Mouse (Mus musculus) midbrain, embryonic 15.5 days (tissue): Measurements from ENCODE around the gene Smad5. TPM values are rescaled to one million over a fixed set of nuclear protein-coding genes. Genes with fewer than 3 reads are reported as not detected.

ENCODE experiments used
- ATAC-seq: fragments of 200-750 bp; cut with Nextera tagmentation; replicated peaks from 2 replicates; pipeline ENCODE4 v1.8.0; 2017; ENCODE audit warnings: moderate TSS enrichment
- H3K27ac ChIP-seq: fragments of 300-500 bp; sonication (generic); 2 replicates; pipeline ENCODE4 v1.5.1; 2015; ENCODE audit warnings: mild to moderate bottlenecking, inconsistent platforms
- H3K27me3 ChIP-seq: fragments of 300-500 bp; sonication (generic); replicated peaks from 2 replicates; pipeline ENCODE4 v1.6.1; 2015; ENCODE audit warnings: inconsistent platforms
- H3K36me3 ChIP-seq: fragments of 300-500 bp; sonication (generic); replicated peaks from 2 replicates; pipeline ENCODE4 v1.6.1; 2015; ENCODE audit warnings: inconsistent platforms
- H3K4me1 ChIP-seq: fragments of 300-500 bp; sonication (generic); 2 replicates; pipeline ENCODE4 v1.6.1; 2015; ENCODE audit warnings: inconsistent platforms
- H3K4me2 ChIP-seq: fragments of 300-500 bp; sonication (generic); 2 replicates; pipeline ENCODE4 v1.6.1; 2015; ENCODE audit warnings: inconsistent platforms, mild to moderate bottlenecking, moderate library complexity
- H3K4me3 ChIP-seq: fragments of 300-500 bp; sonication (generic); 2 replicates; pipeline ENCODE4 v1.5.1; 2015; ENCODE audit warnings: mild to moderate bottlenecking, inconsistent platforms
- H3K9ac ChIP-seq: fragments of 300-500 bp; sonication (generic); 2 replicates; pipeline ENCODE4 v1.6.1; 2015; ENCODE audit warnings: mild to moderate bottlenecking, inconsistent platforms
- H3K9me3 ChIP-seq: fragments of 300-500 bp; sonication (generic); 2 replicates; pipeline ENCODE4 v1.6.1; 2016; ENCODE audit warnings: inconsistent platforms
- WGBS: fragments of 180-500 bp; shearing (Covaris S2); methylation state at CpG from one replicate; pipeline ENCODE4 v1.1.7; 2015; ENCODE audit warnings: mixed read lengths; 5-methylcytosine and 5-hydroxymethylcytosine counted together
- polyA plus RNA-seq: library from polyadenylated mRNA; unstranded; fragments of >200 nt; fragmentation: Nextera tagmentation; extraction: Ambion mirVana; gene quantifications from 2 replicates; pipeline ENCODE4 v1.2.1, GENCODE M21; 2015

The Smad5 gene
- polyA plus RNA-seq, 1 experiment from 2014 or later = 21.2 TPM

DNA sequence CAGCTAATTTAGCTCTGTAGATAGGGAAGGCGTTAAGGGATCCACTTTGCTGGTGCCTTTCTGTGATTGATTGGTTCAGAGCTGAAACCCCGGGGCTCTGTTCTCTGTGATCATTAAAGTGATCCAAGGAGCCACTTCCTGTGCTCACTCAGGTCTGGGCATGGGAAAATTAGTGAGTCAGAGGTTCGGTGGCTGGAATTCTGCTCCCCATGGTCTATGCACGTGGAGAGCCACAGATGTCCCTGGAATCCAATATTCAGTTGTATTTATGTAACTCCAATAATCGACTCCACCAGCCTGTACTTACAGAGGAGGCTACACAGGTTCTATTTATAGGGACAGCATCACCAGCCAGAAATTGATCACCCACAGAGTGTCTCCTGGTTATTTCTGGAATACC lies 63.4 kb downstream of the Smad5 start:
- 52% methylated on average over 5 of the region's 5 CpGs for WGBS
- Histone ChIP-seq H3K4me1 (peaks cover 44% of the 10 kb centered on the region), H3K9me3 (no peaks in the 10 kb centered on the region), H3K27ac (no peak overlapping the region), H3K9ac (no peak overlapping the region), H3K36me3 (no peaks in the 10 kb centered on the region), H3K4me3 (no peak overlapping the region), H3K4me2 (no peak overlapping the region), H3K27me3 (0 out of 2 replicates have a peak, but pooled peaks cover 3% of the 10 kb centered on the region)
- ATAC-seq = no peak

DNA sequence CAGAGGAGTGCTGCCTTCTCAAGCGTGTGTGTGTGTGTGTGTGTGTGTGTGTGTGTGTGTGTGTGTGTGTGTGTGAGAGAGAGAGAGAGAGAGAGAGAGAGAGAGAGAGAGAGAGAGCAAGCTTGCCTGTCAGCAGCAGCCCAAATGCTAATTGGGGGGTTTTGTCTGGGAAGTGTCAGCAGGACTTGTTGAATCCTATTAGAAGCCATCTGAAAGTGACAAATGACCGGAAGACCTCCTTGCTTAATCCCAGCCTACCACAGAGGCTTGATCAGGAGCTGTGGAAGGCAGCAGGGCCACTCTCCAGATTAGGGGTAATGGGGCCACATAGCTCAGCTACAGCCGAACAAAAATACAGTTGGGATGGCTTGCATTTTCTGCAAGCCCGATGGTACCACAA lies 66.6 kb downstream of the Smad5 start:
- peaks cover 44% of the 10 kb centered on the region for H3K4me1 ChIP-seq
- H3K9me3 ChIP-seq = no peaks in the 10 kb centered on the region
- H3K36me3 ChIP-seq = no peaks in the 10 kb centered on the region
- H3K27ac ChIP-seq = no peak overlapping the region
- H3K4me3 ChIP-seq = no peak overlapping the region
- H3K27me3 ChIP-seq = 0 out of 2 replicates have a peak, but pooled peaks cover 3% of the 10 kb centered on the region
- 22% methylated on average over 4 of the region's 4 CpGs for WGBS
- ATAC-seq = no peak
- H3K9ac ChIP-seq = no peak overlapping the region
- H3K4me2 ChIP-seq = no peak overlapping the region

DNA sequence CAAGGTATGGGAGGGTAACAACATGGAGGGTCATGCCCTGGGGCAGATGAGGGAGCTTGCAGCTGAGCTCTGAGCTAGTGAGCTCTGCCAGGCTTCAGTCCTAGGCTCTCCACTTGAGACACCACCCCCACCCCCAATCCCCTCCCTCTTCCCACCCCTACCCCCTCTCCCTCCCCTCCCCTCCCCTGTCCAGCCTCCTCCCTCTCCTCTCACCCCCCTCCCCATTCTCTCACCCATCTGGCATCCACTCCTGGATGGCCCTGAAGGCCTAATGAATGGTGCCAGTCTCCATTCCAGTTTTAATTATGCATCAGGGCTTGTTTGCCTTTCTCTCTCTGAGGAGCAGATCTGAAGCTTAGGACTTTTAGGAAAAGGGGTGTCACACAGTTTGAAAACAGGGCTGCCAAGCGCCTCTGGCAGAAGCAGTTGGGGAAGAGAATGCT lies 67.3 kb downstream of the Smad5 start:
- no peak; the same call in 1 of the 2 replicates for ATAC-seq
- peak overlapping the region; percentile 62; the same call in 1 of the 2 replicates for H3K27ac ChIP-seq
- H3K4me3 ChIP-seq = no peak overlapping the region
- 0 out of 2 replicates have a peak, but pooled peaks cover 3% of the 10 kb centered on the region for H3K27me3 ChIP-seq
- peaks cover 50% of the 10 kb centered on the region for H3K4me1 ChIP-seq
- H3K9me3 ChIP-seq = no peaks in the 10 kb centered on the region
- no peak overlapping the region for H3K4me2 ChIP-seq
- WGBS = 37% methylated on average over 1 of the region's 1 CpGs
- H3K9ac ChIP-seq = no peak overlapping the region
- no peaks in the 10 kb centered on the region for H3K36me3 ChIP-seq

DNA sequence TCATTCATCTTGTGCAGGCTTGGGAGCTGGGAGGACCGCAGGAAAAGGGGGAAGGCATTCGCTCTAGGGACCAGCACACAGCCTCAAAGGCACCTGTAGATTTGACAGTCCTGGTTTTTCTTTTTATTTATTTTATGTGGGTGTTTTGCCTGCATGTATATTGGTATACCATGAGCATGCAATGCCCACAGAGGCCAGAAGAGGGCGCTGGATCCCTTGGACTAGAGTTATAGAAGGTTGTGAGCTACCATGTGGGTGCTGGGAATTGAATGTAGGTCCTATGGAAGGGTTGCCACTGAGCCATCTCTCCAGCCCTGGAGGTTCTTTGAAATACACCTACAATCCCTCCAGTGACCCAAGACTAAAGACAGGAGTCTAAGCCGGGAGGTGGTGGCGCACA lies 68.0 kb downstream of the Smad5 start:
- no peak overlapping the region for H3K4me2 ChIP-seq
- no peaks in the 10 kb centered on the region for H3K9me3 ChIP-seq
- H3K27me3 ChIP-seq = 0 out of 2 replicates have a peak, but pooled peaks cover 3% of the 10 kb centered on the region
- H3K27ac ChIP-seq = peak overlapping the region; percentile 62; the same call in 1 of the 2 replicates
- no peaks in the 10 kb centered on the region for H3K36me3 ChIP-seq
- WGBS = 64% methylated on average over 5 of the region's 5 CpGs
- peaks cover 46% of the 10 kb centered on the region for H3K4me1 ChIP-seq
- ATAC-seq = no peak
- H3K4me3 ChIP-seq = no peak overlapping the region
- no peak overlapping the region for H3K9ac ChIP-seq

DNA sequence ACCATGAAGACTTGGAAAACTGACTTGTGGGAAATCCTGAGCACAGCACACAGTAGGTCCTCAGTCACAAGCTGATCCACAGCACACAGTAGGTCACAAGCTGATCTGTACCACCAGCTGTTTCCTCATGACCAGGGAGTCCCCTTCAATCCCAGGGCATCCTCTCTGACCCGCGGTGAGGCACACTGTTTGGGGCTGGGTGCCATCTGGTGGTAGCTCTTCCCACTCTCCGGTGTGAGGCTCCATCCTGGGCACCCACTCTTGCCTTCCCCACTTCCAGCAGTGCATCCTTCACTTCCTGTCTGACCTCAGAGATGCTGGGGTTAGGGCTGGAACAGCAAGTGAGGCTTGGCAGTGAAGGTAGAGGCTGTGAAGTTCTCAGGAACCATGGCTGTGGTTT lies 69.8 kb downstream of the Smad5 start:
- Histone ChIP-seq H3K9ac (no peak overlapping the region), H3K4me3 (no peak overlapping the region), H3K27me3 (no peaks in the 10 kb centered on the region), H3K27ac (no peak overlapping the region), H3K4me1 (peaks cover 41% of the 10 kb centered on the region), H3K9me3 (no peaks in the 10 kb centered on the region), H3K4me2 (no peak overlapping the region), H3K36me3 (no peaks in the 10 kb centered on the region)
- no peak for ATAC-seq
- 51% methylated on average over 3 of the region's 3 CpGs for WGBS

DNA sequence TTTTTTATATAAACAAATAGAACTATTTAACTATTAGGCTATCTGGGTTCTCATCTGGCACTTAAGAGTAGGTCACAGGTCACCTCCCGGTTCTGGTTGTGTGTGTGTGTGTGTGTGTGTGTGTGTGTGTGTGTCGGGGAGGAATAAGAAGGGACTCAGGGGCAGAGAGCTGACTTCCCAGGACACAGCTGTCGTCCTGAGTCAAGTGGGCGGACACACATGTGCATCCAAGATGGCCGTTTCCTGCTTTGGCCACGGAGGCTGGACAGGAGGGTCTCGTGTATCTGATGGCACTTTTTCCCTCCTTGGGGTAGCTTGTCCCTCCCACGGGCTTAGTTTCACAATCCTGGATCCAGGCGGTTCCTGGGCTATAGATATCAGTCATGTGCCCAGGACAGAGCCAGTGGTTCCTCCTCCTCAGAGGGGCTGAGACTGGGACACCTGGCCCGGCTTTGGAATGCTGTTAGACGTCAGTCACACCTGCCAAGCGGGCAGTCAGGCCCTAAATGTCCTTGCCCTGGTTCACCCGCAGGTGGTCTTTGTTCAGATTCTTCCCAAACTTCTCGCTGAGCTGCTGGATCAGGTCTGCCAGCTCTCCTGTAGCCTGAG lies 70.6 kb downstream of the Smad5 start:
- ATAC-seq = no peak
- Histone ChIP-seq H3K27me3 (no peaks in the 10 kb centered on the region), H3K9me3 (no peaks in the 10 kb centered on the region), H3K36me3 (no peaks in the 10 kb centered on the region), H3K4me1 (peaks cover 41% of the 10 kb centered on the region), H3K4me2 (no peak overlapping the region), H3K27ac (peak overlapping the region; percentile 84), H3K4me3 (no peak overlapping the region), H3K9ac (no peak overlapping the region)
- 59% methylated on average over 14 of the region's 14 CpGs for WGBS

DNA sequence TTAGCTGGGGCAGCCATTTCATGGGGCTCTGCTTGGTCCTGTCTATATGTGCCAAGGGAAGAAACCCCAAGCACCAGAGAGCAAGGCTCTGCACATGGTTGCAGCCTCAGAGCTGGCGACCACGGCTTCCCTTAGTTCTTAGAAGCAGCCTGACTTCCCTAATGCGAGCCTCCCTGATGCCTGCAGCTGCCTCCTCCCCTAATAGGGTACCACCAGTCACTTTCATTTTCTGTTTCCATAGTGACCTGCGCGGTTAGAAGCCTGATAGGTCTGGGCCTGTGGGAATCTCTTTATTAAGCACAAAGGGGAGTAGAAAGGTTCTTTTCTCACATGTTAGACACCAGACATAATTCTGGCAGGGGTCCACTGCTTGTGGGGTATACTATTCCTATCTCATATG lies 71.5 kb downstream of the Smad5 start:
- 6% methylated on average over 5 of the region's 5 CpGs for whole genome bisulfite sequencing
- Histone ChIP-seq H3K4me2 (peak overlapping the region; percentile 13), H3K4me1 (peaks cover 36% of the 10 kb centered on the region), H3K4me3 (no peak overlapping the region), H3K27me3 (no peaks in the 10 kb centered on the region), H3K9me3 (no peaks in the 10 kb centered on the region), H3K27ac (peak overlapping the region; percentile 84), H3K36me3 (no peaks in the 10 kb centered on the region), H3K9ac (peak overlapping the region; percentile 31; the same call in 1 of the 2 replicates)
- ATAC-seq = peak; percentile 86

DNA sequence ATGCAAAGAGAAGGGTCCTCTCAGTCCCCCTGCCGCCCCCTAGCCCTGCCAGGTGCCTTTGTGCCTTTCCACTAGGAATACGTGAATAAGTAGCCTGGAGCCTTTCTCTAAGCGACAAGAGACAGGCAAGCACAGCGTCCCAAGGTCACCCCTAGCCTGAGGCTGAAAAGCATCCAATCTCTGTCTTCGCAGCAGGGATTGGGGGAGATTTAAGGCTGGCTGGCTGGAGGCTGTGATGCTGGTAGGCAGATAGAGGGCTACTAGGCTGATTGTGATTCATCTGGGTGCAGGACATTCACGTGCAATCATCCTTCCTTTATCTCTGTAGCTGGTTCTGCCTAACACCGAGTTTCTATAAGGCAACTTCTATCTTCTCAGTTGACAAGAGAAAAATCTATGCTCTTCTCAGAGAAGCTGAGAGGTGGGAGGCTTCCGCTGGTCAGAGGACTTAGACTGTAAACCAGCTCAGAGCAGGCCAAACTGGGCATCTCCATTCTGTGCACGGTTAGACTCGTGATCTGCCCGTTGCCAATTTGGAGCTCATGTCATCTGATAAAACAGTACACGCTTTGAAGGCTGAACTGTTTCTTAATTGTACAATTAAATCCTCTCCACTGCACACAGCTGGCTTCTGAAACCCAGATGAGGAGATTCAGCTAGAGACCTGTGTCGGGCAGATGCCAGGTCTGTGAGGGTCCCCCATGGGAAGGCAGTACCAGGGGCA lies 78.1 kb downstream of the Smad5 start:
- Histone ChIP-seq H3K4me2 (no peak overlapping the region), H3K9ac (no peak overlapping the region), H3K9me3 (0 out of 2 replicates have a peak, but pooled peaks cover 8% of the 10 kb centered on the region), H3K4me3 (no peak overlapping the region), H3K27ac (peak overlapping the region; percentile 69), H3K27me3 (no peaks in the 10 kb centered on the region), H3K36me3 (no peaks in the 10 kb centered on the region), H3K4me1 (peaks cover 27% of the 10 kb centered on the region)
- 37% methylated on average over 13 of the region's 13 CpGs for WGBS
- peak; percentile 48; the same call in 1 of the 2 replicates for ATAC-seq

DNA sequence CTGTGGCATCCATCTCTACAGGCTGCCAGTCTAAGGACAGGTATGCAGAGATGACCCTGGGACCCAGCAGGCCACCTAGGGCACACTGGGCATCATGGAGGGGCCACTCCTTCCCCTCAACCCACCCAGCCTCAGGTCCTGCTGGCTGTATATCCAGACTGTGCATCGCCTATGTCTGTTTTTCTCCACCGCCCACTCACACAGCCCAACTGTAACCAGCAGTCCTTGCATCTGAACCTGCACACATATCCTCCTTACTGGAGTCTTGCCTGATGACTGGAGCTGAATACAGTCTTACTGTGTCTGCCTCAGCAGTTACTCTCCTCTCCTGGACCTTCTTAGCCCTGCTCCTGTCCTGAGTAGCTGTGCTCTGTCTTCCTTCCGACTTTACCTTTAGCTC lies 78.9 kb downstream of the Smad5 start:
- 92% methylated on average over 3 of the region's 3 CpGs for WGBS
- Histone ChIP-seq H3K27ac (peak overlapping the region; percentile 69), H3K4me3 (no peak overlapping the region), H3K36me3 (no peaks in the 10 kb centered on the region), H3K4me1 (peaks cover 27% of the 10 kb centered on the region), H3K9me3 (0 out of 2 replicates have a peak, but pooled peaks cover 8% of the 10 kb centered on the region), H3K27me3 (no peaks in the 10 kb centered on the region), H3K9ac (no peak overlapping the region), H3K4me2 (no peak overlapping the region)
- ATAC-seq = 0 out of 2 replicates have a peak, but pooled peaks have one; percentile 3

DNA sequence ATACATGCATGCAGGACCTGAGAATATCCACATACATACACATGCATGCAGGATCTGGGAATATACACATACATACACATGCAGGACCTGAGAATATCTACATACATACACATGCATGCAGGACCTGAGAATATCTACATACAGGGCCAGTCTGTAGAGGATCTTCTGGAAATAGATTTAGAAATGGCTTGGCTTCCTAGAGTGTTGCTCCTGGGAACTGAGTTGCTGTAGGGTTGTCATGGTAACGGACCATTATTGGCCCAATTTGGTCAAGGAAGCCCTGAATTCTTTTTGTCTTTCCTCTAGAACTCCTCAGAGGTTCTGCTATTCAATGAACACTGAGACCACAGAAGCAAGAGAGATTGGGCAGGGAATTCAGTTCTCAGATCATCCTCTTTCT lies 79.8 kb downstream of the Smad5 start:
- ATAC-seq = no peak
- Histone ChIP-seq H3K36me3 (no peaks in the 10 kb centered on the region), H3K9ac (no peak overlapping the region), H3K4me3 (no peak overlapping the region), H3K27ac (no peak overlapping the region), H3K27me3 (no peaks in the 10 kb centered on the region), H3K4me1 (peaks cover 27% of the 10 kb centered on the region), H3K9me3 (0 out of 2 replicates have a peak, but pooled peaks cover 8% of the 10 kb centered on the region), H3K4me2 (no peak overlapping the region)
- WGBS = 82% methylated on average over 1 of the region's 1 CpGs

DNA sequence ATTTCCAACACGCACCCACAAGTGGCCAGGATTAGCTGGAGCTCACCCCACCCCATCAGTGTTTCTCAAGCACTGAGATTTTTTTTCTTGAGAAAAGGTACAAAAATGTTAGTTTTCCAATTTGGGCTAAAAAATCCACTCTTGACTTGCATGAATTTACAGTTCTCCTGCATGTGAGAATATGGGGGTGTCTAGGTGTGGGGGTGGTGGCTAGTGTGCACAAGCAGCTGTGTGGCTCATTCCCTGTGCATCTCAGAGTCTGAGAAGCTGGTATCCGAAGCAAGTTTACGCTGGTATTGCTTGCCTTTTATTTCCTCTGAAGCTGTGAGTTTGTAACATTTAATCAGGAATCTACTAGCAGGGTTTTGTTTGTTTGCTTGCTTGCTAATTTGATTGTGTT lies 87.9 kb downstream of the Smad5 start:
- no peaks in the 10 kb centered on the region for H3K36me3 ChIP-seq
- WGBS = 88% methylated on average over 3 of the region's 3 CpGs

More for the DNA sequence above, 87.9 kb downstream of the Smad5 start:
- no peak overlapping the region for H3K9ac ChIP-seq
- no peak overlapping the region for H3K4me3 ChIP-seq
- no peak overlapping the region for H3K27ac ChIP-seq
- no peaks in the 10 kb centered on the region for H3K27me3 ChIP-seq
- ATAC-seq = no peak
- no peaks in the 10 kb centered on the region for H3K9me3 ChIP-seq
- peaks cover 9% of the 10 kb centered on the region for H3K4me1 ChIP-seq
- no peak overlapping the region for H3K4me2 ChIP-seq
